Mouse (Mus musculus) cerebellum, adult 2 months (tissue): ENCODE results near the gene Six3.

Experiments used
- CTCF ChIP-seq: fragments of 200-500 bp; IDR thresholded peaks from 2 replicates; pipeline ENCODE4 v1.5.1; 2011; ENCODE audit warnings: low read depth, mild to moderate bottlenecking, control low read depth, low read length, moderate library complexity, borderline replicate concordance; ENCODE audit not compliant: insufficient read depth
- POLR2A ChIP-seq: fragments of 200-500 bp; IDR thresholded peaks from 2 replicates; pipeline ENCODE4 v1.6.1; 2011; ENCODE audit warnings: low read length, control low read depth, borderline replicate concordance; ENCODE audit not compliant: insufficient read depth

DNA sequence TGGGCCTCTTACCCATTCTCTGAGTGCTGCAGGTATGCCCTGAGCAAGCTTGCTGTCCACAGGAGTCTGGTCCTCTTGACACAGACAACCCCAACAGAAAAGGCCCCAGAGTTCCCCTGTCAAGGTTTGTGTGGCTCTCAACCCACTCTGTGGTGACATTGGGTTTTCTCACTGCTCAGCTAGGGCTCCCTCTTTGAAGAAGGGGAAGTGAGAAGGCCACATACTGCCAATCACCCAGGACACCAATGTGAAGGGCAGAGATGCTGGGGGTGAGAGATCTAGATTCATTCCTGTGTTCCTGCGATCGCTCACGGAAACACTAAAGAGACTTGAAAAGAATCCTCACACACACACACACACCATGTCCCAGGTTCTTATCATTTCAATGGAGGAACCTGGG, 39.4 kb upstream of the Six3 start:
- TF ChIP-seq POLR2A (no peak), CTCF (no peak)
